ENCODE assay signal across 14 mouse cellular contexts in genomic region chr11:26063252-26063651, GRCm38 (mm10).
"Had no signal": no experiment of that assay in that cellular context is flagged by ENCODE, and none has a peak within 500 bp of the region (broad histone marks: within the 10 kb centered on the region; RNA-seq: fewer than 3 reads in every experiment).

No protein-coding gene starts in this region.

- H3K9me3 ChIP-seq: liver, embryonic 12.5 days; neural tube, embryonic 13.5 days; neural tube, embryonic 15.5 days; stomach, embryonic 15.5 days had no signal

- ATAC-seq: liver, embryonic 12.5 days had no signal

- H3K4me2 ChIP-seq: liver, embryonic 12.5 days; lung, embryonic 14.5 days; neural tube, embryonic 13.5 days; neural tube, embryonic 15.5 days; stomach, embryonic 15.5 days had no signal

- H3K27me3 ChIP-seq: liver, embryonic 12.5 days; neural tube, embryonic 13.5 days; neural tube, embryonic 15.5 days; stomach, embryonic 15.5 days had no signal

- H3K9ac ChIP-seq: liver, embryonic 12.5 days; liver, embryonic 14.5 days; lung, embryonic 14.5 days; neural tube, embryonic 13.5 days; neural tube, embryonic 15.5 days; stomach, embryonic 15.5 days had no signal

- H3K4me1 ChIP-seq: liver, embryonic 12.5 days; stomach, embryonic 15.5 days had no signal

- DNase-seq: lung, adult 18-20 months; lung, embryonic 14.5 days; lung, postnatal 10 days; lung, postnatal 4 days; right cerebral cortex, postnatal 14 days; thymus, adult 2 months; thymus, postnatal 36 days had no signal

- H3K36me3 ChIP-seq: liver, embryonic 12.5 days; neural tube, embryonic 13.5 days; neural tube, embryonic 15.5 days; stomach, embryonic 15.5 days had no signal

- H3K27ac ChIP-seq: liver, embryonic 12.5 days; liver, embryonic 14.5 days; neural tube, embryonic 13.5 days; neural tube, embryonic 15.5 days; stomach, embryonic 15.5 days; stomach, postnatal 0 days had no signal

- H3K4me3 ChIP-seq: liver, embryonic 12.5 days; myocyte; neural tube, embryonic 13.5 days; neural tube, embryonic 15.5 days; stomach, embryonic 15.5 days had no signal
